Mouse (Mus musculus) gastrocnemius, adult 8-10 months (tissue): ENCODE measurements around the gene Kif15. TPM values are rescaled to one million over a fixed set of nuclear protein-coding genes. Genes with fewer than 3 reads are reported as not detected.

Source experiments
- DNase-seq, 2 experiments: peaks; one replicate each; pipeline ENCODE4 v3.0.0; 2022; ENCODE audit warnings: low spot score in 2 of 2
- total RNA-seq, 4 experiments: library from RNA; stranded (reverse); gene quantifications; 2 replicates each; pipeline ENCODE4 v1.2.4; 2022

The Kif15 gene
- under 1 TPM in 1 of 4 experiments, not detected in 3; 0.45 TPM for total RNA-seq

- DNase-seq: peak; percentile 85 to 88
These were observed at the start of gene Kif15, which contains the start of gene 1110059G10Rik for GRCm38 (mm10) chr9:122950643-122951475. TSS of gene Kif15 (plus strand) at chr9:122951046. TSS of gene 1110059G10Rik (minus strand) at chr9:122951000.

GRCm38 (mm10) chr9:122901047-122901446 lies 49.8 kb upstream of the Kif15 start:
- no peak for DNase-seq

- peak; percentile 6 to 18 for DNase-seq
These were observed 47.9 kb upstream of the Kif15 start for GRCm38 (mm10) chr9:122902717-122903535.

GRCm38 (mm10) chr9:122922436-122922835 lies 28.4 kb upstream of the Kif15 start:
- no peak for DNase-seq

- DNase-seq: peak; percentile 5 to 17
These were observed 27.9 kb upstream of the Kif15 start, which contains the start of gene Zfp105 for GRCm38 (mm10) chr9:122922936-122923381. TSS of gene Zfp105 (plus strand) at chr9:122923072.

GRCm38 (mm10) chr9:122928915-122929314 lies 21.9 kb upstream of the Kif15 start:
- DNase-seq: no peak

- no peak for DNase-seq
These were observed 47.8 kb downstream of the Kif15 start for GRCm38 (mm10) chr9:122998406-122999192.

GRCm38 (mm10) chr9:122999193-122999586 lies 48.3 kb downstream of the Kif15 start:
- no peak for DNase-seq

- DNase-seq: no peak
These were observed 53.9 kb downstream of the Kif15 start for GRCm38 (mm10) chr9:123004718-123005117.

- no peak for DNase-seq
These were observed 55.2 kb downstream of the Kif15 start for GRCm38 (mm10) chr9:123006071-123006470.

GRCm38 (mm10) chr9:123020995-123021631 lies 70.3 kb downstream of the Kif15 start, which contains the start of gene Tmem42:
TSS of gene Tmem42 (plus strand) at chr9:123021326.
- peak; percentile 73 to 80 for DNase-seq

- DNase-seq: peak in 1 of 2 experiments; percentile 6
These were observed 71.0 kb downstream of the Kif15 start for GRCm38 (mm10) chr9:123021636-123022379.

- no peak for DNase-seq
These were observed 73.4 kb downstream of the Kif15 start for GRCm38 (mm10) chr9:123024201-123024600.

- no peak for DNase-seq
These were observed 80.8 kb downstream of the Kif15 start for GRCm38 (mm10) chr9:123031496-123032246.

- DNase-seq: no peak
These were observed 83.6 kb downstream of the Kif15 start, which contains the start of gene Tgm4 for GRCm38 (mm10) chr9:123034426-123034825. TSS of gene Tgm4 (plus strand) at chr9:123034726.

- no peak for DNase-seq
These were observed 96.8 kb downstream of the Kif15 start for GRCm38 (mm10) chr9:123047665-123048064.

GRCm38 (mm10) chr9:123058724-123059292 lies 108.0 kb downstream of the Kif15 start:
- DNase-seq: no peak

- no peak for DNase-seq
These were observed 109.3 kb downstream of the Kif15 start for GRCm38 (mm10) chr9:123060172-123060571.
